ENCODE assay signal across 20 mouse cellular contexts in genomic region chr12:77527953-77528865, GRCm38 (mm10).
DNase-seq lines count a peak whose midpoint lies in the region; ATAC-seq and TF ChIP-seq lines count a peak whose summit lies in the region.
"Had no signal": no experiment of that assay in that cellular context is flagged by ENCODE, and none has a peak within 500 bp of the region (broad histone marks: within the 10 kb centered on the region; RNA-seq: fewer than 3 reads in every experiment).

No protein-coding gene starts in this region.

- H3K4me2 ChIP-seq in forebrain, postnatal 0 days (ENCODE audit: low read depth) = no peak overlapping the region
- H3K4me2 ChIP-seq in forebrain, embryonic 13.5 days = no peak overlapping the region
- H3K4me2 ChIP-seq: embryonic facial prominence, embryonic 12.5 days; limb, embryonic 12.5 days; liver, embryonic 13.5 days; lung, embryonic 15.5 days; midbrain, embryonic 12.5 days; neural tube, embryonic 15.5 days had no signal

- H3K27me3 ChIP-seq in forebrain, postnatal 0 days (ENCODE audit: insufficient read depth, low read length) = no peaks in the 10 kb centered on the region
- H3K27me3 ChIP-seq in forebrain, embryonic 13.5 days = no peaks in the 10 kb centered on the region
- H3K27me3 ChIP-seq in cerebellum, adult 2 months (ENCODE audit: control insufficient read depth, insufficient read depth, low read length) = no peaks in the 10 kb centered on the region
- H3K27me3 ChIP-seq: embryonic facial prominence, embryonic 12.5 days; limb, embryonic 12.5 days; liver, embryonic 13.5 days; lung, embryonic 15.5 days; neural tube, embryonic 15.5 days had no signal

- H3K4me3 ChIP-seq in forebrain, postnatal 0 days (ENCODE audit: low read depth, low read length) = no peak overlapping the region
- H3K4me3 ChIP-seq in forebrain, embryonic 13.5 days = no peak overlapping the region
- no peak overlapping the region for H3K4me3 ChIP-seq in cerebellum, adult 2 months (replicated peaks; ENCODE audit: insufficient read depth, low read depth, low read length)
- H3K4me3 ChIP-seq: embryonic facial prominence, embryonic 12.5 days; limb, embryonic 12.5 days; liver, embryonic 13.5 days; lung, embryonic 15.5 days; midbrain, embryonic 12.5 days; myocyte; neural tube, embryonic 15.5 days had no signal

- WGBS in forebrain, postnatal 0 days = 61% methylated on average over 9 of the region's 9 CpGs
- 70% methylated on average over 9 of the region's 9 CpGs for WGBS in forebrain, embryonic 13.5 days
- 11% methylated on average over 9 of the region's 9 CpGs for WGBS in cerebellum, adult 2 months

- DNase-seq in forebrain, postnatal 0 days = peak; percentile 10
- peak; percentile 87 for DNase-seq in left cerebral cortex, postnatal 4 days
- no peak for DNase-seq in left cerebral cortex, postnatal 10 days (ENCODE audit: extremely low spot score in 1 of 2, low spot score in 2 of 2)
- DNase-seq in cerebellum, adult 2 months = peak; percentile 92 to 98
- peak; percentile 6 to 61 for DNase-seq in cerebellum, postnatal 4 days (ENCODE audit: low spot score in 2 of 2)
- no peak for DNase-seq in left cerebral cortex, adult 11 months (ENCODE audit: low spot score)
- no peak for DNase-seq in c-Kit-positive CD71-positive TER-119-positive erythroid progenitor cells, embryonic 14.5 days (ENCODE audit: low spot score)
- DNase-seq: layer of hippocampus, postnatal 36 days; liver, embryonic 13.5 days; right cerebral cortex, postnatal 4 days had no signal

- ATAC-seq in forebrain, postnatal 0 days = no peak
- no peak for ATAC-seq in forebrain, embryonic 13.5 days
- ATAC-seq: CD4-positive, CD25-positive, alpha-beta regulatory T cell, adult 4 months; inflammation-experienced regulatory T-cells, adult 6 months had no signal

- no peaks in the 10 kb centered on the region for H3K36me3 ChIP-seq in forebrain, postnatal 0 days (ENCODE audit: insufficient read depth)
- no peaks in the 10 kb centered on the region for H3K36me3 ChIP-seq in forebrain, embryonic 13.5 days (ENCODE audit: poor library complexity, severe bottlenecking)
- H3K36me3 ChIP-seq: embryonic facial prominence, embryonic 12.5 days; G1E; limb, embryonic 12.5 days; liver, embryonic 13.5 days; lung, embryonic 15.5 days; midbrain, embryonic 12.5 days; neural tube, embryonic 15.5 days had no signal

- no peaks in the 10 kb centered on the region for H3K4me1 ChIP-seq in forebrain, postnatal 0 days (ENCODE audit: insufficient read depth)
- 0 out of 2 replicates have a peak, but pooled peaks cover 7% of the 10 kb centered on the region for H3K4me1 ChIP-seq in forebrain, embryonic 13.5 days
- H3K4me1 ChIP-seq in cerebellum, adult 2 months (ENCODE audit: control insufficient read depth, insufficient read depth, low read length) = peaks cover 28% of the 10 kb centered on the region
- H3K4me1 ChIP-seq: embryonic facial prominence, embryonic 12.5 days; limb, embryonic 12.5 days; liver, embryonic 13.5 days; lung, embryonic 15.5 days; midbrain, embryonic 12.5 days; neural tube, embryonic 15.5 days had no signal

- no peak for TF ChIP-seq POLR2A in cerebellum, adult 2 months (IDR thresholded peaks at IDR 0.05; ENCODE audit: borderline replicate concordance, insufficient read depth, low read length)

- no peaks in the 10 kb centered on the region for H3K9me3 ChIP-seq in forebrain, postnatal 0 days (ENCODE audit: low read length)
- H3K9me3 ChIP-seq in forebrain, embryonic 13.5 days (replicated peaks) = no peaks in the 10 kb centered on the region
- H3K9me3 ChIP-seq: embryonic facial prominence, embryonic 12.5 days; G1E; limb, embryonic 12.5 days; liver, embryonic 13.5 days; lung, embryonic 15.5 days; midbrain, embryonic 12.5 days; neural tube, embryonic 15.5 days had no signal

- TF ChIP-seq CTCF in forebrain, postnatal 0 days (IDR thresholded peaks at IDR 0.05; ENCODE audit: low read depth) = no peak
- TF ChIP-seq CTCF in cerebellum, adult 2 months (IDR thresholded peaks at IDR 0.05; ENCODE audit: borderline replicate concordance, insufficient read depth, low read depth, low read length) = no peak

- intact Hi-C loops in left cerebral cortex, postnatal 4 days (cut with DNase I) = no loop called here
- intact Hi-C loops in left cerebral cortex, postnatal 10 days (cut with DNase I) = no loop called here

- H3K27ac ChIP-seq in forebrain, postnatal 0 days (ENCODE audit: low read depth, low read length) = no peak overlapping the region
- H3K27ac ChIP-seq in forebrain, embryonic 13.5 days = no peak overlapping the region
- H3K27ac ChIP-seq in cerebellum, adult 2 months (ENCODE audit: insufficient read depth, low read length) = peak overlapping the region; percentile 96
- H3K27ac ChIP-seq: embryonic facial prominence, embryonic 12.5 days; limb, embryonic 12.5 days; liver, embryonic 13.5 days; lung, embryonic 15.5 days; midbrain, embryonic 12.5 days; neural tube, embryonic 15.5 days had no signal

- no peak overlapping the region for H3K9ac ChIP-seq in forebrain, postnatal 0 days
- no peak overlapping the region for H3K9ac ChIP-seq in forebrain, embryonic 13.5 days
- H3K9ac ChIP-seq: embryonic facial prominence, embryonic 12.5 days; limb, embryonic 12.5 days; liver, embryonic 13.5 days; lung, embryonic 15.5 days; midbrain, embryonic 12.5 days; neural tube, embryonic 15.5 days had no signal

Comparison
In these comparisons a context has a peak if more than half of its experiments do, and no peak if none do; other contexts are left out.
1. DNase-seq: peak in forebrain, postnatal 0 days (single experiment), left cerebral cortex, postnatal 4 days (single experiment), cerebellum, adult 2 months (2 of 2) and cerebellum, postnatal 4 days (2 of 2); none in left cerebral cortex, postnatal 10 days (0 of 2), left cerebral cortex, adult 11 months (single experiment) and c-Kit-positive CD71-positive TER-119-positive erythroid progenitor cells, embryonic 14.5 days (single experiment).